Mouse (Mus musculus): Measurements from ENCODE around the gene Plbd2. TPM values are rescaled to one million over a fixed set of nuclear protein-coding genes. Genes with fewer than 3 reads are reported as not detected.
A peak's percentile ranks its signal among the peaks of the same experiment; 100 is the strongest.
"Not testable (repeated sequence)": the region's sequence is repeated elsewhere in the genome, so short reads cannot be mapped to it uniquely, and the experiment has no call there.

Plbd2 gene
- polyA plus RNA-seq, 1 experiment: 24.3 TPM

DNA sequence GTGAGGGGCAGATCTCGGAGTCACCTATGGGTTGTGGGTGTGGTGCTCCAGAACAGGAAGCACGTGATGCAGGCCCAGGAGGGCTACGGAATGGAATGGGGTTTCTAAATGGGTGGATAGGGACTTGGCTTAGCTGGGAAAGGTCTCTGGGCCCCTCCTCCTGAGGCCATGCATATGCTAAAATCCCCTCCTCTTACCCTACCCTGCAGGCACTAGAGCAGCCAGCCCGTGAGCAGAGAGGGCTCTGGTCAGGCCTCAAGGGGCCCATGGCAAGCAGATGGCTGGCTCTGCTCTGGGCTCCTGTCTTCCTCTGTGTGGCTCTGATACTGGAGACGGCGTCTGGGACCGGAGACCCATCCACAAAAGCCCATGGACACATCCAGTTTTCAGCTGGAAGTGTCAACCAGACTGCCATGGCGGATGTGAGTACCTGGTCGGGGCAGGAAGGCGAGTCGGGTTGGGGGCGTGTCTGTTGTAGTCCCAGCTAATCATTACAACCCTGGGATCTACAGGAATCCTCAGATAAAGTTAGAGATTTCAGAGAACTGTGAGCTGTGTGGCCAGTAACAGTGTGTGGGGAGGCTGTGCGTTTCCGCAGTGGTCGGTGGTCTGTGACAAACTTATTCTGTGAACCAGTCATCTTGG lies 9.6 kb upstream of the Plbd2 start:
- TF ChIP-seq FLI1 (IDR thresholded peaks at IDR 0.05; ENCODE audit: low read length) (no peak), GATA1 (IDR thresholded peaks at IDR 0.05; ENCODE audit: borderline replicate concordance, low read length) (no peak)
- Histone ChIP-seq H3K4me3 (replicated peaks) (peak overlapping the region; percentile 14), H3K4me1 (peaks cover 80% of the 10 kb centered on the region), H3K9me3 (peaks cover 3% of the 10 kb centered on the region), H3K27me3 (replicated peaks) (no peaks in the 10 kb centered on the region), H3K36me3 (replicated peaks; ENCODE audit: low read length) (peaks cover 30% of the 10 kb centered on the region)

- peak overlapping the region; percentile 92 for H3K4me3 ChIP-seq (replicated peaks)
- peaks cover 67% of the 10 kb centered on the region for H3K4me1 ChIP-seq
- peaks cover 2% of the 10 kb centered on the region for H3K27me3 ChIP-seq (replicated peaks)
- peaks cover 3% of the 10 kb centered on the region for H3K9me3 ChIP-seq
- TF ChIP-seq GATA1 (IDR thresholded peaks at IDR 0.05; ENCODE audit: borderline replicate concordance, low read length) (no peak), FLI1 (IDR thresholded peaks at IDR 0.05; ENCODE audit: low read length) (no peak)
- peaks cover 30% of the 10 kb centered on the region for H3K36me3 ChIP-seq (replicated peaks; ENCODE audit: low read length)
These were observed 8.3 kb upstream of the Plbd2 start for GRCm38 (mm10) chr5:120511643-120512220.

- Histone ChIP-seq H3K36me3 (replicated peaks; ENCODE audit: low read length) (peaks cover 28% of the 10 kb centered on the region), H3K4me1 (peaks cover 60% of the 10 kb centered on the region), H3K27me3 (replicated peaks) (peaks cover 2% of the 10 kb centered on the region), H3K4me3 (replicated peaks) (peak within 1 kb of the TSS; percentile 92), H3K9me3 (peaks cover 3% of the 10 kb centered on the region)
- TF ChIP-seq FLI1 (IDR thresholded peaks at IDR 0.05; ENCODE audit: low read length): no peak
- no peak for TF ChIP-seq GATA1 (IDR thresholded peaks at IDR 0.05; ENCODE audit: borderline replicate concordance, low read length)
These were observed 7.7 kb upstream of the Plbd2 start, which contains the start of gene Slc8b1 for GRCm38 (mm10) chr5:120510982-120511642. TSS of gene Slc8b1 (plus strand) at chr5:120511168.

DNA sequence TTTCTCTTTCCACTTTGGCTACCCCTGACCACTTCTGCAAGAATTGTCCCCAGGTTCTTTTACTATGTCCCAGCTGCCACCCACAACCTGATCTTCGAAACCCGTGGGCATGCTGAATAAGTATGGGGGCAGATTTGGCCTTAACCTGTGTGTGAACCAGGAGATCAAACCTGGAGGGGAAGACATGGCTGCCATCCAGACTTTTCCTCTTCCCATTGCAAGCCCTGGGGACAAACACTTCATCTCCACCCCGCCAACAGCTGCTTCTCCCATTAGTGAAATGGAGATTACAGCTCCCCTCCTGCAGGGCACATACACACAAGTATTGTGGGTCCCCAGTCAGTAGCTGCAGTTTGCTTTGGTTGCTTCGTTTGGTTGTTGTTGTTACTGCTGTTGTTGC lies 3.9 kb upstream of the Plbd2 start:
- Histone ChIP-seq H3K9me3 (peaks cover 3% of the 10 kb centered on the region), H3K36me3 (replicated peaks; ENCODE audit: low read length) (no peaks in the 10 kb centered on the region), H3K27me3 (replicated peaks) (peaks cover 3% of the 10 kb centered on the region), H3K4me3 (replicated peaks) (no peak overlapping the region), H3K4me1 (peaks cover 62% of the 10 kb centered on the region)
- TF ChIP-seq FLI1 (IDR thresholded peaks at IDR 0.05; ENCODE audit: low read length) (no peak), GATA1 (IDR thresholded peaks at IDR 0.05; ENCODE audit: borderline replicate concordance, low read length) (no peak)

- Histone ChIP-seq H3K4me1 (peaks cover 62% of the 10 kb centered on the region), H3K27me3 (replicated peaks) (peaks cover 5% of the 10 kb centered on the region), H3K9me3 (peaks cover 3% of the 10 kb centered on the region), H3K36me3 (replicated peaks; ENCODE audit: low read length) (no peaks in the 10 kb centered on the region), H3K4me3 (replicated peaks) (no peak overlapping the region)
- TF ChIP-seq GATA1 (IDR thresholded peaks at IDR 0.05; ENCODE audit: borderline replicate concordance, low read length) (no peak), FLI1 (IDR thresholded peaks at IDR 0.05; ENCODE audit: low read length) (no peak)
These were observed 3.1 kb upstream of the Plbd2 start for GRCm38 (mm10) chr5:120506490-120506889.

- Histone ChIP-seq H3K36me3 (replicated peaks; ENCODE audit: low read length) (no peaks in the 10 kb centered on the region), H3K27me3 (replicated peaks) (peaks cover 5% of the 10 kb centered on the region), H3K4me1 (peaks cover 58% of the 10 kb centered on the region), H3K9me3 (peaks cover 3% of the 10 kb centered on the region), H3K4me3 (replicated peaks) (peak overlapping the region; percentile 82)
- TF ChIP-seq FLI1 (IDR thresholded peaks at IDR 0.05; ENCODE audit: low read length): no peak
- TF ChIP-seq GATA1 (IDR thresholded peaks at IDR 0.05; ENCODE audit: borderline replicate concordance, low read length): no peak
These were observed 2.4 kb upstream of the Plbd2 start for GRCm38 (mm10) chr5:120505781-120506180.

GRCm38 (mm10) chr5:120505368-120505767 lies 1.9 kb upstream of the Plbd2 start:
- peaks cover 3% of the 10 kb centered on the region for H3K9me3 ChIP-seq
- no peak for TF ChIP-seq FLI1 (IDR thresholded peaks at IDR 0.05; ENCODE audit: low read length)
- no peak for TF ChIP-seq GATA1 (IDR thresholded peaks at IDR 0.05; ENCODE audit: borderline replicate concordance, low read length)
- peaks cover 54% of the 10 kb centered on the region for H3K4me1 ChIP-seq
- H3K4me3 ChIP-seq (replicated peaks): peak overlapping the region; percentile 82
- H3K36me3 ChIP-seq (replicated peaks; ENCODE audit: low read length): no peaks in the 10 kb centered on the region
- H3K27me3 ChIP-seq (replicated peaks): peaks cover 5% of the 10 kb centered on the region

DNA sequence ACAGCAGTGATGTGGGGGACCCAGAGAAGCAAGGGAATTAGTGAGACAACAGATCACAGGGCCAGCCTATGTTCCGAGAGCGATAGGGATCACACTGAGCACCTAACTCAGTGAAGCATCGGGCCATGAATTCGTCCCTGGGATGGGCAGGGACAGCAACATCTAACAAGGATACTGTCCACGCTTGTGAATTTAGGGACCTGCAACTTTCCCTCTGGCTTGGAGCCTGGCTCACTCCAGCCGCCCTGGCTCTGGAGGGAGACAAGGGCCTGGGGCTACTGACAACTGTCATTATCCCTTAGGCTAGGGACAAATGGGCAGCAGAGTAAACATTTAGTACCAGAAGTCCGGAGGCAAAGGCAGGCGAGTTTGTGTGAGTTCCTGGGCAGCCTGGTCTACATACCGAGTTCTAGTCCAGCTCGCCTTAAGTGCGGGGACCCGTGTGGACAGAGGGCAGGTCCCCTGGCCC lies 716 bp downstream of the Plbd2 start:
- H3K27me3 ChIP-seq (replicated peaks): peaks cover 5% of the 10 kb centered on the region
- H3K4me3 ChIP-seq (replicated peaks): peak overlapping the region; percentile 95
- TF ChIP-seq GATA1 (IDR thresholded peaks at IDR 0.05; ENCODE audit: borderline replicate concordance, low read length): no peak
- no peak for TF ChIP-seq FLI1 (IDR thresholded peaks at IDR 0.05; ENCODE audit: low read length)
- no peaks in the 10 kb centered on the region for H3K9me3 ChIP-seq
- peaks cover 46% of the 10 kb centered on the region for H3K4me1 ChIP-seq
- peaks cover 18% of the 10 kb centered on the region for H3K36me3 ChIP-seq (replicated peaks; ENCODE audit: low read length)

- TF ChIP-seq GATA1 (IDR thresholded peaks at IDR 0.05; ENCODE audit: borderline replicate concordance, low read length) (no peak), FLI1 (IDR thresholded peaks at IDR 0.05; ENCODE audit: low read length) (no peak)
- peaks cover 46% of the 10 kb centered on the region for H3K4me1 ChIP-seq
- peak overlapping the region; percentile 95 for H3K4me3 ChIP-seq (replicated peaks)
- H3K27me3 ChIP-seq (replicated peaks): peaks cover 3% of the 10 kb centered on the region
- no peaks in the 10 kb centered on the region for H3K9me3 ChIP-seq
- peaks cover 20% of the 10 kb centered on the region for H3K36me3 ChIP-seq (replicated peaks; ENCODE audit: low read length)
These were observed 1.2 kb downstream of the Plbd2 start for GRCm38 (mm10) chr5:120502147-120502621.

- peaks cover 32% of the 10 kb centered on the region for H3K36me3 ChIP-seq (replicated peaks; ENCODE audit: low read length)
- not testable (repeated sequence) for H3K4me3 ChIP-seq (replicated peaks); H3K9me3 ChIP-seq; H3K27me3 ChIP-seq (replicated peaks)
- H3K4me1 ChIP-seq: peaks cover 42% of the 10 kb centered on the region
These were observed 2.8 kb downstream of the Plbd2 start for GRCm38 (mm10) chr5:120500609-120501008.
